Mouse (Mus musculus): Measurements from ENCODE around the gene Pecr.
"Not testable (repeated sequence)": the region's sequence is repeated elsewhere in the genome, so short reads cannot be mapped to it uniquely, and the experiment has no call there.

GRCm38 (mm10) chr1:72236363-72237006, 47.6 kb downstream of the Pecr start:
- not testable (repeated sequence) for TF ChIP-seq IRF4, POLR2AphosphoS2 (IDR thresholded peaks at IDR 0.05; ENCODE audit: low read depth, low read length)
- TF ChIP-seq MAX (IDR thresholded peaks at IDR 0.05; ENCODE audit: low read length) = peak; percentile 6; the same call in 1 of the 2 replicates

Data from CH12.LX (cell line).